Mouse (Mus musculus) heart, adult 9 months (tissue): ENCODE data around the gene Celf5.

Source experiments
- DNase-seq, 2 experiments: peaks; one replicate each; pipeline ENCODE4 v3.0.0; 2022; ENCODE audit warnings: low spot score in 2 of 2

Gene Celf5

DNA sequence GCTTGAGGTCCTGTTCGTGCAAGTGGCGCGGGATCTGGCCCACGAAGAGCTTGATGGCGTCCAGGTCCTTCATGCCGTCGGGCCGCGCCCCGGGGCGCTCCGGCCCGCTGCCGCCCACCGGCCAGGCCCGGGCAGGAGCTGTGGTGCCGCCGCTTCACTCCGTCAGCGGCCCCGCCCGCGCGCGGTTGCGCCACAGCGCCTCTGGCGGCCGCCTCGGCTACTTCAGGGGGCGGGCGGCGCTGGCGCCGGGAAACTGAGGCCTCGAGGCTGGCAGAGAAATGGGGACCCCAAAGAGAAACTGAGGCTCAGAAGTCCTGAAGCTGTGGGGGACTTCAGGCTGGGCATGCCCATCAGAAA lies at the start of gene Celf5:
TSS of gene Celf5 (minus strand) at position 177 of the 357 bp plus-strand sequence.
- peak in 1 of 2 experiments; percentile 38 for DNase-seq

DNA sequence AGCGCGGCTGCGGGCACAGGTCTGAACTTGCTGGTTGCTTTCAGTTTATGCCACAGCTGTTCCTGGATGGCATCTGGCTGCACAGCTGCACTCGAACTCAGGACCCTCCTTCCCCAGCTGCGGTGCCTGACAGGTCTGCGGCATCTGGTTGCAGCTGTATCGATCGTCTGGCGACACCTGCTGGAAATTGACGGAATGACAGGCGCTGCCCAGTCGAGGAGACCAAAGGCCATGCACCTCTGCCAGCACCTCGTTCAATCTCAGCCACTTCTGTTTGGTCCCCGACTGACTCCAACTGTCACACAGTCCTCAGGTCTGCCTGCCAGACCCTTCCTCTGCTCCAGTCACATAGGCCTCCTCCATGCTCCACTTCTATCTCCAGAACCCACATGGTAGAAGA lies 44.3 kb upstream of the Celf5 start:
- peak; percentile 65 to 75 for DNase-seq

DNA sequence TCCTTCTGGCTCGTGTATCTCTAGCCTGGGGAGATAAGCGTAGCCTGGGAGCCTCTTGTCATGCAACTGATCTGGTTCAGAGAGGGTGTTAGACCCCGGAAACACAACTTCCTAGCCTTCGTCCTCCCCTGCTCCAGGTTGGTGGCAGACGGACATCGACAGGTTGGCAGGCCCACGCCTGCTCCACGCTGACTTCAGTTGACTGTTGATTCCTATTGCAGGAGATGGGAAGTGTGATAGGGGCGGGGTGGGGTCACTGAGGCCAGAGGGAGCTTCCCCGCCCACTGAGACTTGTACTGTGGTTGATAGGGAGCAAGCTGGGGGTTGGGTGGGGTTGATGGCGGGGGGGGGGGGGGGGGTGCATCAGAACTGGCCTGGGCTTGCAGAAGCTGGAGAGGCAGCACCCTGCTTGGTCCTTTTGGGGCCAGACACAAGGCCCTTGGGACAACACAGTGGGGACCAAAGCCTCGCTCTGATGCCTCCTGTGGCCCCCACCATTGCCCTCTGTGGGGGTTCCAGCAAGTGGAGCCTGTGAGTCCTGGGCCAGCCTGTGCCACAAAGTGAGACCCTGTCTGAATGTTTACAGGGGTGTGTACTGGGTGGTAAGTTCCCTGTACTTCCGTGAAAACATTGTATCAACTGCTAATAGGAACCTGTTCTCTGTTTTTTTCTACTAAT lies 42.6 kb upstream of the Celf5 start:
- no peak for DNase-seq

DNA sequence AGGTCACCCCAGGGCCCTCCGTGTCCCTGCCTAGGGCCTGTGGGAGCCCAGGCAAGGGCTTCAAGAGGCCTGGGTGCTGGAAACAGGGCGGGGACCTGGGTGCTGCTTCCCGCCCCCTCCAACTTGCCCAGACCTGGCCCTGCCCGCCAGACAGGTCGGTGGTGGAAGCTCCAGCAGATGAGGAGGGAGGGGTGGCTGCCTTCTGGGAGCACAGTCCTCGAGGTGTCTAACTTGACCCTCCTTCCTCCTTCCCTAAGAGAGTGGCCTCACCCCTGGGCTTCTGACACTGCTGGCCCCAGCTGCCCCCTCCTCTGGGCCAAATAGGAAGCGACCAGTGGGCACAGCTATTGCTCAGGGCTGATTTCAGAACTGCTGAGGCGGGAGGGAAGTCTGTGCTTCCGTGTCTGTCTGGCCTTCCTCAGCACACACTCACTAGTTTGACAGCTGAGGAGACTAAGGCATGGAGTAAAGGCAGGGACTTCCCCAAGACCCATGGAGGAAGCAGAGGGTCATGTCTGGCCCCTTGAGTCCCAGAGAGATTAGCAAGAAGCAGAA lies 41.6 kb upstream of the Celf5 start, which contains the start of gene Gna15:
TSS of gene Gna15 (minus strand) at position 175 of the 555 bp plus-strand sequence.
- DNase-seq, result peak in 1 of 2 experiments; percentile 51

DNA sequence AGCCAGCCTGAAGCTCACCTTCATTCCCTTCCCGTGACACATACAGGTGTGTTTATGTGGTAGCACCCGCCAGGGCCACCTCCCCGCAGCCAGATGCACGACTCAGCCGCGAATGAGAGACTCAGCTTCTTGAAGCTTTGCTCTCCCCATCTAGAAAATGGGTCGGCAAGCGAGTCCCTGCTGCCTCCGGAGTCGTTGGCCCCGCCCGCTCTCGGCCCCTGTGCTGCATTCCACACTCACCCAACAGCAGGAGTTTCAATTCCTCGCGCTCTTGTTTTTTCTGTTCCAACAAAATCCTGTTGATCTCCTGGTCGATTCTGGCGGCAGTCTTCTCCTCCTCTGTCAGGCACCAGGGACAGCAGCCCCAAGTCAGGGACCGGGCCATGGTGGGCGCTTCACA lies 41.1 kb upstream of the Celf5 start:
- no peak for DNase-seq

DNA sequence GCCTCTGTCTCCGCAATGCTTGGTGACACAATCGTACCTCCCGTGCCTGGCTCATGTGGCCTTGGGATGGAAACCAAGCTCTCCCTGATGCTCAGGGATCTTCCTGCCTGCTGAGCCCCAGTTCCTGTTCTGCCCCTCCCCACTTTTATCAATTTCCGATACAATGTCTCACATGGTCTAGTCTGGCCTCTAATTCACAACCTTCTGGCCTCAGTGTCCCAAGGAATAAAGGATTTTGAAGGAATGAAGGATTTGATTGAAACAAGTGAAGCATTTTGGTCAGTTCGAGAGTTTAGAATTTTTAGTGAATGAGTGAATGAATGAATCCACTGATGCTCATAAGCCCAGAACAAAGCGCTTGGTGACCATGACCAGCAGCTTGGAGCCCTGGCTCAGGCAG lies 40.6 kb upstream of the Celf5 start:
- DNase-seq, result no peak

DNA sequence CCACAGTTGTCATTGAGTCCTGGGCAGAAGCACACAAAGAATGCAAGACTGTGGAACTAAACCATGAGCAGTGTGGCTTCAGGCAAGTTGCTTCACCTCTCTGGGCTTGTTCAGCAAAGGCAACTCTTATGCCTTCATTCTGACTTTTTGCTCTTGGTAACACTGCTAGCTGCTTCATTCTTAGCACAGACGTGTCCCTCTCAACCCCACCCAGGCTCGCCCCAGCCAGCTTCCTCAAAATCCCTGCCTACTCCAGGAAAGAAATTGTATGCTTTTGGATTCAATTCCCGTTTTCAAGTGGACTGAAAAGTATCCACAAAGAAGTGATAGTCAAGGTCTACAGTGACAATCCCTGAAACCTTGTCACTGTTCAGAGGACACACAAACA lies 37.5 kb upstream of the Celf5 start:
- no peak for DNase-seq

DNA sequence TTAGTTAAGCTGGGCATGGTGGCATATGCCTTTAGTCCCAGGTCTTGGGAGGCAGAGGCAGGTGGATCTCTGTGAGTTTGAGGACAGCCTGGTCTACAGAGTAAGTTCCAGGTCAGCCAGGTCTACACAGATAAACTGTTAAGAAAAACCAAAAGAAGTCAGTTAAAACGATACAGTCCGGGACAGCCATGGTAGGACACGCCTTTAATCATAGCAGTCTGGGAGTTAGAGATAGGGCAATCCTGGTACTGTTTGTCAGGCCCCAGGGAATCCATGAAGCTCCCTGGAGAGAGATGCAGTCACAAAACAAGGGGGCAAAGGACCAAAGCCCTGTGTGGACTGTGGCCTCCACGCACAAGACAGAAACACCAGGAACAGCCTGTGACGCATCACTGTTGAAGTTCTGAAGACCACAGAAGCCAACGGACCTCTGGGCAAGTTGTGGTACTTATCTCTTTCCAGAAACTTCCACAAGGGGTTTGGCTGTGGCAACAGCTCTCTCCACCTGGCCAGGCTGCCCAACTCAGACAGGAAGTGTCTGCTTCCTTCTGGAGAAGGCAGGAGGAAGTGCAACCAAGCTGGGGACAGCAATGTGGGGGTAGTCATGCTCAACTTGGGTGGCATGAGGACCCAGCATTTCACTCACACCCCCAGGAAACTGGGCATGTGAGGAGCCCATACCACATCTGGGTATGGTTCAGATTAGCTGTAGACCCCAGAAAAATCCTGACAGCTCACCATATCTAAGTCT lies 36.9 kb upstream of the Celf5 start:
- DNase-seq, result no peak

DNA sequence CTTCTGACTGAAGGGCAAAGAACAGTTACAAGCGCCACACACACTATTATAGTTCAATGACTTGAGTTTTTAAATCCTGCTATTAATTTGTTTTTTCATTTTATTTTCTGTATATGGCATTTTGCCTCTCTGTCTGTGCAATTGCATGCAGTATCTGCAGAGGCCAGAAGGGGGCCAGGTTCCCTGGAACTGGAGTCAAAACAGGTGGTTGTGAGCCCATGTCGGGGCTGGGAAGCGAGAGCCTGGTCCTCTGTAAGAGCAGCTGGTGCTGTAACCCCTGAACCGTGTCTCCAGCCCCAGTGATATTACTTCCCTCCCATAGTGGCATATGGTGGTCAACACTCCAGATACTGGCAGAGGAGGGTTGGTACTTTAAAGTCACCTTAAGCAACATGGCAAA lies 36.0 kb upstream of the Celf5 start:
- peak in 1 of 2 experiments; percentile 44 for DNase-seq

DNA sequence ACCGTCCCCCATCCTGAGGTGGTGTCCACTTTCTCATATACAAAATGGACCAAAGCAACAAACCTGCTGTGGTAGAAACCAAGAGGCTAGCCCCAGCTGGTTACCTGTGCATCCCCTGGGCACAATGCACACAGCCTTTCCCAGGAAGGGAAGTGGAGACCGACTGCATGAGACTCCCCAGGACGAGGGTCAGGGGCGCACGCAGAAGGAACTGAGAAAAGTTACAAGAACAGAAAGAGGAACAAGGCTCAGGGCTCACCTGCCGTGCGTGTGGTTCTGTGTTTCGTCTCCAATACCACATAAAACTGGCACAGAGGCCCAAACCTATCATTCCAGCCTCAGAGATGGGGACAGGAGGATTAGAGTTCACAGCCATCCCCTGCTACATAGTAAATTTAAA lies 34.7 kb upstream of the Celf5 start:
- no peak for DNase-seq

DNA sequence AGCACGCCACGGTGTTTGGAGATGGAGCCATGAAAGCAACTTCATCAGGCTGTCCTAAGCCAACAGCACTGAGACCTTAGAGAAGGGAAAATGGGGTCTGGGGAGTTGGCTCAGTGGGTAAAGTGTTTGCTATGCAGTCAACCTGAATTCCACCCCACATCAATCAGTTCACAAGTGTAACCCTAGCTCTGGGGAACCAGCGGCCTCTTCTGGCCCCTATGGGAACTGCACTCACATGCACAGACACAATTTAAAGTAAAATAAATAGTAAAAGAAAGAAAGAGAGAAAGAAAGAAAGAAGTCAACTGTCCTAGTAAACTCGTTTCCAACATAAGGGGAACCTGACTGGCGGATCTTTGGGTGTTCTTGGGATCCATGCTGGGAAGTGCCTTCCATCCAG lies 31.3 kb upstream of the Celf5 start:
- no peak for DNase-seq

DNA sequence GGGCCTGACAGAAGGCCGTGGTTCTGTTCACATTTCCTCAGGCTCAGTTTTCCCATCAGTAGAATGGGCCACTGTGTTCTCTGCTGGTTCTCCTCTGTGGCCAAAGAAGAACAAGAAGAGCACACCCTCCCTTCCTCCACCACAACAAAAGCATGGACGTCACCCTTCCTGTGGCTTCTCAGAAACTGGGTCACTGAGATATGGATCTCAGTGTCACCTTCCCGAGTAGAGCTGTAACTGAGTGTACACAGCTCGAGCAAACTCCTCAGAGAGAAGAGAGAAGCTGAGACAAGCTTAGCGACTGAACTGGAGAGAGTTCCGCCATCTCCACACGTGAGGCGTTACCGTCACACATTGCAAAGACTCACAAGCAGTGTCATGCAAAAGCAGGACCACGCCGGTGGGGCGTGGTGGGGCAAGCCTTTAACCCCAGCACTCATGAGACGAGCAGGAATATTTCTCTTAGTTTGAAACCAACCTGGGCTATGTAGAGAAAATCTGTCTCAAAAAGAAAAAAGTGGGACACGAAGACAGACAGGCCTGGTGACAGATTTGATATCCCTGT lies 27.8 kb upstream of the Celf5 start:
- DNase-seq, result no peak

DNA sequence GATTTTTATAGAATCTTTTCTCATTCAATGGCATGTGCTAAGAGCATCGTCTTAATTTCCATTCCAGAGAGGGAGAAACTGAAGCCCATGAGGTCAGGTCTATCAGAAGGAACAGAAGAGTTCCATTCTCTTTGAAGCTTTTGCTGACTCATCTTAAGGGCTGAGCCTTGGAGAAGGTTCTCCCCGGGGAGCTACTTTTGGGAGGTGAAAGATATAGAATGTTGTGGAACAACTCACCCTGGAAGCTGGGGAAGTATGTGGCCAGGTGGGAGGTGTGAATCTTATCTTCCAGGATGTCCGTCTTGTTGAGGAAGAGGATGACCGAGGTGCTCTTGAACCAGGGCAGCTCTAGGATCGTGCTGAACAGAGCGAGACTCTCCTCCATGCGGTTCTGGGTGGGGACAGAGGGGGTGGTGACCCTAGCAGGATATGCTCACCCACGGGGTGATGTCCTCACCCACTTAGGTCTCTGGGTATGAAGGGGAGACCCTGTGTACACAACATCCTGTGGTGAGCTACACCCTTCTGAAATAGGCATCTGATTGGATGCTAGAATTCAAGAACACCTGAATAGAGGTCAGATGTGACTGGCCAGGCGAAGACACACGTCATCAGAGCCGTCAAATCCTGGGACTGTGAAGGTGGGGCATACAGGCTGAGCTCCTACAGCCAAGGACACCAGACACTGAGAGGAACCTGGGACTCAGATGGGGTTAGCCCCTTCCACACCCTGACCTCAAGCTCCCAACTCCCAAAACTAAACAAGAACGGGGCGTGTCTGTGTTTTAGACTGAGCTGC lies 25.4 kb upstream of the Celf5 start:
- DNase-seq, result no peak

DNA sequence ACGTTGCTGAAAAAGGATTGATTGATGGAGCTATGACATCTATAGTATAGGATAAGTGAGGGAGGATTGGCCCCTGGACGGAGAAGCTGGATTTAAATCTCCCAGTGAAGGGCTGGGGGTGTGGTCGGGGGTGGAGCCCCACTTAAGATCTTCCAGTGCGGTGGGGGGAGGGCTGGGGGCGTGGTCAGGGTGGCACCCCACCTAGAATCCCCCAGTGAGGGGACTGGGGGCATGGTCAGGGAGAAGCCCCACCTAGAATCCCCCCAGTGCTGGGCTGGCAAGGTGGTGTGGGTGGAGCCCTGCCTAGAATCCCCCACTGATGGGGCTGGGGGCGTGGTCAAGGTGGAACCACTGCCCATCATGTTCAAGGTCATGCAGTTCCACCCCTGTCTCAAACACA lies 24.6 kb upstream of the Celf5 start:
- DNase-seq, result no peak

DNA sequence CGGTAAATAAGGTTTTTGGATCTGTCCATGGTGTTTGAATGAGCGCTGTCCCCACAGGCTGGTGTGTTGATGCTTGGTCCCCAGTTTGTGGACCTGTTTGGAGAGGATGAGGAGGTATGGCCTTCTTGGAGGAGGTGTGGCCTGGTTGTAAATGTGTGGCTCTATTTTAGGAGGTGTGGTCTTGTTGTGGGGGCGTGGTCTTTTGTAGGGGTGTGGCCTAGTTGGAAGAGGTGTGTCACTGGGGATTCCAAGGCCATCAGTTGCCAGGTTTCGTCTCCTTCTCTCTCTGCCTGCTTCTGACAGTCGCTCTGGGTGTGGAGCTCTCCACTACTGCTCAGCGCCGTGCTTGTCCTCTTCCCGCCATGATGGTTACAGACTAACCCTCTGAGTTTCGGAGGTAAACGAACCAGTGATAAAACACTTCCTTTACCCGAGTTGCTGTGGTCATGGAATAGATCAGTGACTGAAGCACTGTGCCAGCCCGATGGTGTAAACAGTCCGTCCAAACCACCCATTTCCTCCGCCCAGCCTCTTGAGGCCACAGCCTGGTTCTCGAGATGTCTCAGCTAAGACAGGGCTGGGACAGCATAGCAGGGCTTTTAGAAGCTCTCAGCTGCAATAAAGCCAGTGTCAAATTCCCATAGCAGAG lies 22.6 kb upstream of the Celf5 start:
- DNase-seq, result no peak

DNA sequence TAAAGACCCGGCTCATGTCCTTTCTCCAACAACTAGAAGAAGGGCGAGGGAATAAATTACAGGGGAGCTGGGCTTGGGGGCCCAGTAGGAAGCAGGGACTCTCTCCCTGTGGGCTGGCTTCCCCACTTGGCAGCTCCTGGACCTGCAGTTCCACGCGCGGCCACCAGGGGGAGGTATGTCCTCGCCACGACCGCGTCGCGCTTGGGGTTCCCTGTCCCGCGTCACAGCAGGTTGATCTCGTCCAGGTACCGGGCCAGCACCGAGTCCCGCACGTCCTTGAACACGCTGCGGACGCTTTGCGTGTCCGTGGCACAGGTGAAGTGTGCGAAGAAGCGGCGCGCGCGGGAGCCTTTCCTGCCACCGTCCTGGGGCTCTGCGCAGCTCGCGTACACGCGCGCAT lies 20.1 kb upstream of the Celf5 start:
- peak; percentile 77 to 79 for DNase-seq

DNA sequence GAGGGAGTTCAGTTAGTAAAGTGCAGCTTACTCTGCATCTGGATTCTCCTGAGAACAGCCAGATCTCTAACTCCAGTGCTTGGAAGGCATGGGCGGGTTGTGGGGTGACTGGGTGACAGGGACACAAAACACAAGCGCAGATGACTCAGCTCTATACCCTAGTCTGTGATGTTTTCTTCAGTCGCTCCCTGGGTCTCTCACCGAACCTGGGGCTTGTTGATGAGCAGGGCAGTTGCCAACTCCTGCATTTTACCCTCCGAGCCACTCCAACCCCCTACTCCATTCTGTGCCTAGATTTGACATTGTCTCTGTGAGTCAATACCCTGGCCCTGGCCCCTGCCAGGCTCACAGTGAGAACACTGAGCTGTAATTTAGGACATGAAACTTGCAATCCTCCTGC lies 19.4 kb upstream of the Celf5 start:
- DNase-seq, result no peak

DNA sequence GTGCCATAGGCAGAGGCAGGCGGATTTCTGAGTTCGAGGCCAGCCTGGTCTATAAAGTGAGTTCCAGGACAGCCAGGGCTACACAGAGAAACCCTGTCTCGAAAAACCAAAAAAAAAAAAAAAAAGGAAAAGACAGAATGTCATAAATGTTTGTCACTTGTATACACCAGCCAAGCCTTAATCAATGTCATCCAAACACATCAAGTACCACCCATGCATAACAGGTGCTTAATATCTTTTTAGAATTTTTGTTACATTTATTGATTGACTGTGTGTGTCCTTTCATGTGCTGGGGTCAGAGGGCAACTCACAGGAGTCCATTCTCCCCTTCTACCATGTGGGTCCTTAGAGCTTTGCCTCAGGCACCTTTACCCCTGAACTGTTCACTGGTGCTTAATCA lies 17.5 kb upstream of the Celf5 start, which contains the start of gene S1pr4:
TSS of gene S1pr4 (minus strand) at position 101 of the 400 bp plus-strand sequence.
- DNase-seq, result no peak

DNA sequence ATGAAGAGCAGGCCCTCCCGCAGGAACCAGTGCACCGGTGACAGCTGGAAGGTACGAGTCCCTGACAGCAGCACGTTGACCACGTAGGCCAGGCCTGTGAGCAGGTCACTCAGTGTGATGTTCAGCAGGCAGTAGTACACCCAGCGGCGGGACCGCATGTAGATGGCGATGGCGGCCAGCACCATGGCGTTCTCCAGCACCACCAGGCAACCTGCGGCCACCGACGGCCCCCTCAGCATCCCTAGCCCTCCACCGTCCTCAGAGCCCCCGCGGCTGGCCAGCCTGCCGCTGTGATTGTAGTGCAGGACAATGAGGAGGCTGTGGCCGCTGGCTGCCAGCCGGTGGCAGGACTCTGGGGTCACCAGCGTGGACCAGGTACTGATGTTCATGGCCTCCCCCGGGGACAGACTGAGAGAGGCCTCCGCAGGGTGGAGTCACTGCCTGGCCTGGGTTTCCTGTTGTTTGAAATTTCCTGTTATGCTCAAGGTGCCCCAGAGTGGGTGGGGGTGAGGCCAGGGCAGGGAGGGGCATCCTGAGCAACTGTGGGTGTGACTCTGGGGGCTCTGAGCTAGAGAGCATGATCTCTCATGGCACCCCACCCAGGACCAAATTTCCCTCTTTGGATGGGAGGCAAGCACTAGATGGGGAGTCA lies 16.9 kb upstream of the Celf5 start:
- DNase-seq, result peak; percentile 46 to 75

DNA sequence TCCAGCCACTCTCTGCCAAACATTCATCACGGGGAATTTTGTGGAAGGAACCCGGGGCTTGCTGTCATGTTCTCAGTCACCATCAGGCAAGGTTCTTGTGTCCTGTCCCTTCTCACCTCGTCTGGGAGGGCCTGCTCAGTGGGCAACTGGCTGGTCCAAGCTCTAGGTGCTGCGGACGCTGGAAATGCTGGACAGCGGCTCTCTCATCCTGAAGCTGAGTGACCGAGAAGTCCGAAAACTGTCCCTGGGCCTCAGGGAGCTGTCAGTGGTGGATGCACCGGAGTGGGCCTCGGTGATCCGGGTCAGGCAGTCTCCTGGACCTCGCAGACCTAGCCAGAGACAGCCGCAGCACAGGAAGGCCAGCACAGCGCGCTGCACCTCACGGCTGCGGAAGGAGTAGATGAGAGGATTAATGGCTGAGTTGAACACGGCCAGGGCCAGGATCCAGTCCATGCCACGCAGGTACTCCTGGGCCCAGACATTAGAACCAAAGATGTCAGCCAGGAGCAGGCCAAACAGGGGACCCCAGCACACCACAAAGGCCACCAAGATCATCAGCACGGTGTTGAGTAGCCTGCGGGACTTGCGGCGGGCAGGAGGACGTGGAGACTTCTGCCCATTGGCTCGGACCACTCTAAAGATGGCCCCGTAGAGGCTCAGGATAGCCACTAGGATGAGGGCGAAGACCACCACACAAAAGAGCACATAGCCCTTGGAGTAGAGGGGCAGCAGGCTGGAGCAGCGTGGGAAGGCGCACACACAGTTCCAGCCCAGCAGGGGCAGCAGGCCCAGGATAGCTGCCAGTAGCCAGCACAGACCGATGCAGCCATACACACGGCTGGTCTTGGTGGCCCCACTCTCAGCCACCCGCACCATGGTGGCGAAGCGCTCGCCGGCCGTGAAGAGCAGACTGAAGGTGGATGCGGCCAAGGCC lies 16.1 kb upstream of the Celf5 start:
- no peak for DNase-seq
